Mouse (Mus musculus) MEL (cell line): ENCODE data around the gene Nlk.

Experiments used
- CHD1 ChIP-seq: IDR thresholded peaks from 2 replicates; pipeline ENCODE4 v1.6.1; 2012; ENCODE audit warnings: low read depth, mild to moderate bottlenecking, inconsistent platforms, low read length, improper control_type of control experiment
- CTCF ChIP-seq, 3 experiments: IDR thresholded peaks in 2 of 3; conservative IDR thresholded peaks in 1 of 3; 2 replicates each; pipeline ENCODE4 v1.5.1; 2011 to 2012; ENCODE audit warnings: low read length in 3 of 3, low read depth in 2 of 3, mild to moderate bottlenecking in 2 of 3, improper control_type of control experiment in 1 of 3, inconsistent platforms in 1 of 3, mixed read lengths in 1 of 3, moderate library complexity in 1 of 3; ENCODE audit not compliant: control insufficient read depth in 1 of 3, insufficient read depth in 1 of 3, poor library complexity in 1 of 3, severe bottlenecking in 1 of 3
- E2F4 ChIP-seq: IDR thresholded peaks from 2 replicates; pipeline ENCODE4 v1.6.1; 2011; ENCODE audit warnings: low read depth, low read length, improper control_type of control experiment, borderline replicate concordance
- MAX ChIP-seq: IDR thresholded peaks from 2 replicates; pipeline ENCODE4 v1.6.1; 2011; ENCODE audit warnings: low read length, improper control_type of control experiment
- POLR2A ChIP-seq, 2 experiments: IDR thresholded peaks; 2 replicates each; pipeline ENCODE4 v1.6.1; 2011 to 2012; ENCODE audit warnings: low read length in 2 of 2, mild to moderate bottlenecking in 2 of 2, control low read depth in 1 of 2, improper control_type of control experiment in 1 of 2, low read depth in 1 of 2, moderate library complexity in 1 of 2; ENCODE audit not compliant: control insufficient read depth in 1 of 2, insufficient read depth in 1 of 2, poor library complexity in 1 of 2
- POLR2AphosphoS2 ChIP-seq: IDR thresholded peaks from 2 replicates; pipeline ENCODE4 v1.6.1; 2011; ENCODE audit warnings: low read length, improper control_type of control experiment
- RAD21 ChIP-seq: IDR thresholded peaks from 2 replicates; pipeline ENCODE4 v1.6.1; 2011; ENCODE audit warnings: mild to moderate bottlenecking, low read depth, low read length, improper control_type of control experiment
- TBP ChIP-seq: IDR thresholded peaks from 2 replicates; pipeline ENCODE4 v1.8.0; 2011; ENCODE audit warnings: low read depth, low read length, improper control_type of control experiment
- ZC3H11A ChIP-seq: IDR thresholded peaks from 2 replicates; pipeline ENCODE4 v1.6.1; 2012; ENCODE audit warnings: low read depth, mild to moderate bottlenecking, inconsistent platforms, low read length, improper control_type of control experiment

DNA sequence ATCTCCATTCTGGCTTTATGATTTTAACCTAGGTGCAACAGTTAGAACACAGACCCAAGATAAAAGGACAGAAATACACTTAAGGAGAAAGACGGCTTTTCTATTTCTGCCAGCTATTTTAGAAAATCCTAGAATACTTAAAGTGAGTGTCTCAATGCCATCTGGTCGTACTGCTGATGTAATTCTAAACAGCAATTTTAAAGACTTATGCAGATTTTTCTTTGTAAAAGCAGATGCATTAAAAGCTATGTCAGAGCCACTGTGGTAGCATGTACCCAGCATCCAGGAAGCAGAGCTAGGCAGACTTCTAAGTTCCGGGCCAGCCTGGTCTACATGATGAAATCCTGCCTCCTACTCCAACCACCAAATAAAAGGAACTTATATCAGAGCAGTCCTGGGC lies 56.1 kb downstream of the Nlk start:
- TF ChIP-seq POLR2A (IDR thresholded peaks at IDR 0.05; ENCODE audit: control insufficient read depth in 1 of 2, insufficient read depth in 1 of 2, low read depth in 1 of 2, low read length in 2 of 2, poor library complexity in 1 of 2): no peak
- no peak for TF ChIP-seq CTCF (IDR thresholded peaks at IDR 0.05 in 2 of 3, conservative IDR thresholded peaks at IDR 0.05 in 1 of 3; ENCODE audit: control insufficient read depth in 1 of 3, insufficient read depth in 1 of 3, low read depth in 2 of 3, low read length in 3 of 3, poor library complexity in 1 of 3, severe bottlenecking in 1 of 3)
- TF ChIP-seq E2F4: no peak
- no peak for TF ChIP-seq MAX
- TF ChIP-seq ZC3H11A: no peak
- no peak for TF ChIP-seq CHD1
- no peak for TF ChIP-seq RAD21
- TF ChIP-seq TBP: no peak
- TF ChIP-seq POLR2AphosphoS2: no peak
